Mouse (Mus musculus) olfactory bulb, adult 2 months (tissue): ENCODE results near the gene Foxl1.

Experiments
- CTCF ChIP-seq: fragments of 200-500 bp; IDR thresholded peaks from 2 replicates; pipeline ENCODE4 v1.5.1; 2012; ENCODE audit warnings: low read depth, mild to moderate bottlenecking, low read length, moderate library complexity; ENCODE audit not compliant: insufficient read depth
- POLR2A ChIP-seq: fragments of 200-500 bp; IDR thresholded peaks from 2 replicates; pipeline ENCODE4 v1.6.1; 2012; ENCODE audit warnings: mild to moderate bottlenecking, low read depth, low read length, moderate library complexity; ENCODE audit not compliant: insufficient read depth

GRCm38 (mm10) chr8:121127756-121128375, at the start of gene Foxl1:
- TF ChIP-seq CTCF (no peak), POLR2A (no peak)
